Mouse (Mus musculus) T-helper 17 cell (primary cell): ENCODE data around the gene Tmem200a.

Experiments used
- in situ Hi-C, 2 experiments: fragments of 300-600 bp; cut with MboI, MseI; formaldehyde crosslinking; loops; 1 replicate in 1 of 2; 2 replicates in 1 of 2; pipeline ENCODE4 v1.15.1; 2025; ENCODE audit warnings: high pct_unique_total_duplicates in 2 of 2

Gene Tmem200a

DNA sequence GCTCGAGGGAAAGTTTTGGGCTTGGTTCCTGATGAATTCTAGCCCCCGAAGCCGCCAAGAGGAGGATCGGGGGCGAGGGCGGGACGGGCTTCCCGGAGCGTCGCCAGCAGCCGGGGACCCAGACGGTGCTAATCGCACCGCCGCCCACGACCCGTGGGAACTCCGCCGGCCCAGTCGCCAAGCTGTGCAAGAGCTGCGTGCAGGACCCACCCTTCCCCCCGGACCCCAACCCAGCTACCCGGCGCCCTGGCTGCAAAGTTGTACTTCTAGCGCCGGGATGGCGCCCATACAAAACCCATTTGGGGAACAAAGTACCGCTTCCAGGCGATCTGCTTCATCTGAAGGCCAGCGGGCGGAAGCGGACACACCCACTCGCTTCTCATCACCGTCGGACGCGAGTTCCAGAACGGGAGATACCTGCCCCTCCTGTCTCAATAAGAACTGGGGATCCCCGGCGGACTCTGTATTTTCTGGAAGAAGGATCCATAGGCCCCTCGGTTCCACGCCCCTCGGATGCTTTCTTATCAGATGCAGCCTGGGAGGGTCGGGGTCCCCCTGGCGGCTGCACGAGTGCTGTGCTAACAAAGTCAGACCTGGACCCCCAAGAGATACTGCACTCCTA is at the start of gene Tmem200a:
Gene Tmem200a, minus strand, starts transcription at position 532 of the 622 bp plus-strand sequence.
- in situ Hi-C loops = no loop called here

GRCm38 (mm10) chr10:26119822-26120183 is 41.0 kb upstream of the Tmem200a start:
- in situ Hi-C loops = no loop called here

GRCm38 (mm10) chr10:26119067-26119821 is 40.4 kb upstream of the Tmem200a start:
- in situ Hi-C loops = no loop called here

DNA sequence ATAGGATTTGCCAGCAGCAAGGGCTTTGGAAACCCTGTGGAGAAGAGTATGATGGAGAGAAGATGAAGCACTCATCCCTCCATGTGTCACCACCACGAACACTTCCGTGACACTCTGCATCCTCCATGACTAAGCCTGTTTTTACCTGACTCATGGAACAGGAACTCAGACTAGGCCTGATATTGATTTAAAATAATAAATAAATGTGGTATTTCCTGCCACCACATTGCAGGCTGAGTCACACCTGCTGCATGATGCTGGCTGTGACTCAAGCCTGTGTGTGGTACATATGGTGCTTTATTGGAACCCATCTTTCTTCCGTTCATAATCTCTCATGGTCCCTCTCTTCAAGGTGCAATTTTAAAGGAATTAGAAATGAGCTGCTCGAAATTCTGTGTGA is 35.6 kb upstream of the Tmem200a start:
- in situ Hi-C loops = no loop called here

- in situ Hi-C loops = no loop called here
Measured at GRCm38 (mm10) chr10:26103330-26103982, 24.6 kb upstream of the Tmem200a start.

DNA sequence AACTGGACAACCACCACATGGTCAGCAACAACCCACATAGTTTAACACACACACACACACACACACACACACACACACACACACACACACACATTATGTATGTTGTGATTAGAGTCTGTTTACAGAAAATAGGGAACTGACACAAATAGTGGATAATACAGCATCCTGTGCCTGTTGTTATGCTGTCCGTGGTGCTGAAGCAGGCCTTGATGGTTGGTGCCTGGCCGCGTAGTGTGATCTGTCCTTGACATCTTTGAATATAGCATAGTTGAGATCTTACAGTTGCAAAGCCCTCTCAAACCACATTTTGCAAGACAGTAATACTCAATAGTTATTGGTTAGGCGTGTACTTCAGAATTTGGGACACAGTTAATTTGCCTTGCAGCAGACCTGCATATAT is 3.2 kb upstream of the Tmem200a start:
- in situ Hi-C loops = no loop called here

DNA sequence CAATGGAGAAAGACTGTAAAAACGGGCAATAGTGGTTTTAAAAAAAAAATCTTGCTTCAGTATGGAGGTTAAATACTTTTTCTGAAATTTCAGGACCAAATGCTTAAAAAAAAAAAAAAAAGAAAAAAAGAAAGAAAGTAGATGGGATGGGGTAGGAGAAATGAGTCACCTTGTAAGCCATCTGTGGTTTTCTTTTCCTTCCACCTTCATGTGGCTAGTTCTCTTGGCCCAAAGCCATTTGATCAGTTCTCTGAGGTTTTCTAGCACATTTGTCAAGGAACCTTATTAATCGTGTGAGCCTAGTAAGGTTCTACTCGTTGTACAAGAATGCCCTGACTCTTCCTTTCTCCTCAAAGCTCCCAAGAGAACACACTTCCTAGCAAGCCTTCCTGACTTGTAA is 826 bp upstream of the Tmem200a start:
- in situ Hi-C loops = no loop called here

DNA sequence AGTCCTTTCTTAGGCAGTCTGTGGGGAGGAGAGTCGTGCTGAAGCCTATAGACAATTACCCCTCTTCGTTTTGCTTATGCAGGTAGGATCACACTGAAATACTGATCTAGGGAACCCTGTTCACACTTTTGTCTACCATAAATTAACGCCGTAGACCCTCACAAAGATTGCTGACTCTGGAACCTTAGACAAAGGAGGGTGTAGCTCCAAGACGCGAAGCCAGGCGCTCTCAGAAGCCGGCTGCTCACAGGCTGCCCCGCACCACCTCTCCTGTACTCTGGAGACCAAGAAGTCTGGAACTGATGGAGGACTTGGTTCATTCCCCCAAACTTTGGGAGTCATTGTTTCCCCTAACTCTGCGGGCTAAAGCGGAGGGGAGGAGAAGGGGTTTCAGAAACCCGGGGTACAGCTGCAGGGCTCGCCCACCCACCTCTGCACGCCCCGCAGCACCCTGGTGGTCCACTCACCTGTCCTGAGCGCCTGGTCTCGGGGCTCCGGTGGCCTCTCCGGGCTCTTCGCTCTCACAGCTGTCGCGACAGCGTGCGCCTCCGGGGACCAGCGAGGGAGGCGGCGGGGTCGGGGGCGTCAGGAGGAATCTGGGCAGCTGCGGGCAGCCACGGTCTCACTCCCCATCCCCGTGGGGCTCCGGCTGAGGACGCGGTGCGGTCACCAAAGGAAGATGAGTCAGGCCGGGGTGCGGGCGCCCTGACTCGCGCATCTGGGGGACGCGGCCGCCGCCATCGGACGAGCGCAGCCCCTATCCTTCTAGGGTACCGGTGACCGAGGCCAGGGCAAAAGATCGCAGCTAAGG is 976 bp downstream of the Tmem200a start, which contains the start of gene Gm9767:
Gene Gm9767, plus strand, starts transcription at position 585 of the 811 bp plus-strand sequence.
- in situ Hi-C loops = no loop called here

DNA sequence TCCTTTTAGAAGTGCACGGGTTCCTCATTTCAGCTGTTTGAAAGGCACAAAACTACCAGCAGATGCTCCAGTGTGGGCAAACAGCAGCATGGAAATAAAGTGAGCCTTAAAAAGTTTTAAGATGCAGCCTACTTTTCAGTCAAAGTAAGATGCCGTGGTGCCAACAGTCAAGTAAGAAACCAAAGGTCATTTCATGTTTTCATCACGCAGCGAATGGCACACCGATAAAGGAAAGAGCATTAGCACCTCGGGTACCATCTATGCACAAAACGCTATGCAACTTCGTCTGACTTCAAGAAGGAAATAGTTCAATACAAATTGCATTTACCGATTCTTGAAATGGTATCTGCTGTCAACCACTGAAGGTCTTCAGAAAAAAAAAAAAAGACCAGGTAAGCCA is 1.9 kb downstream of the Tmem200a start:
- in situ Hi-C loops = no loop called here

DNA sequence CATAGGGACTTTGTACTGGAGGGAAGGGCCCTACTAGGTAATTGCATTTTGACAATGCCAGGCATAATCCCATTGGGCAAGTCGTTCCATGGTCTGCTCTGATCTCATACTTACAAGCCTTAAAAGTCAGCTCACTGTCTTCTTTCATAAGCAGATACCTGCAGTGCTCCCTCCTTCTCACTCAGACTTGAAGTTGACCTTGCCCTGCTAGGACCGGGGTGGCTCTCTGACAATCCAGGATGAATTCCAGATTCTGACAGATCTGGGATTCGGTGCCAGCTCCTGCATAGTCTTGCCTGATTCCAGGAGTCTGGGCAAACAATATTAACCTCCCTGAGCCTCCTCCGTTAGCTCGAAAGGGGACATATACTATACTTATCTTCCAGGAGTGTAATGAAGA is 6.9 kb downstream of the Tmem200a start:
- in situ Hi-C loops = no loop called here

DNA sequence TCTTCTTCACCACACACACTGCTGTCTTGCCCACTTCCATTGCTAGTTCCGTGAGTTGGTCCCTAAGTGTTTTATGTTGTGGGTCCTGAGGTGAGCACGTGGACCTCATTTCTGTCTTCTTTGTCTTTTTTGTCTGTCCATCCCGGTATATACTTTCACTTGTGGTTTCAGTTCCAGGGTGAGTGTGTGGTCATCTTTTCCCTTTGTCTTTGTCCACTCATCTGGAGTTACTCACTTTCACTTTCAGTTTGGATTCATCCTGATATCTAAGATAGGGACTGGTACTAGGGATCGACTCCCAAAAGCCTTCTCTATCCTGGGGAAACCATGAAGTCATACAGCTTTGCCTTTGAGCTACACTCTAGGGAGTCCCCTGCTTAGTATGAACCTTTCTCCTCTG is 15.8 kb downstream of the Tmem200a start:
- in situ Hi-C loops = no loop called here

- in situ Hi-C loops = no loop called here
Measured at GRCm38 (mm10) chr10:26059662-26060307, 19.1 kb downstream of the Tmem200a start.

GRCm38 (mm10) chr10:26051177-26051576 is 27.7 kb downstream of the Tmem200a start:
- in situ Hi-C loops = no loop called here

DNA sequence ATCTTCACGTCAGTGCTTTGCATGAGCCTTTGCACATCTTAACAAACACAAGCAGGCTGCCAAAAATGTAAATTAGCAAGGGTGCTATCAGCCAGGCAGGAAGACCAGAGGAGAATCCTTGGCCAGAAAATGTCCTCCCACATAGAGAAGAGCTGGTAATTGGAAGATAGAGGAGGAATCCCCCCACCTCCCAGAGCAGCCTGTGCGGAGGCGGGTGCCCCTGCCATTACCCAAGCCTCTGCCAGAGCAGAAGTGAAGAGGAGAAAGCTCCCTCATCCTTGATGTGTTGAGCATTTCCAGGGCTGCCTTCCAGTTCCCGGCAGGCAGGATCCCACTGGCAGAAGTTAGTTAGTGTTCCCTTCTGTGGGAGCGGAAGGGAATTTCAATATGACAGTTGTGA is 43.9 kb downstream of the Tmem200a start:
- in situ Hi-C loops = no loop called here

DNA sequence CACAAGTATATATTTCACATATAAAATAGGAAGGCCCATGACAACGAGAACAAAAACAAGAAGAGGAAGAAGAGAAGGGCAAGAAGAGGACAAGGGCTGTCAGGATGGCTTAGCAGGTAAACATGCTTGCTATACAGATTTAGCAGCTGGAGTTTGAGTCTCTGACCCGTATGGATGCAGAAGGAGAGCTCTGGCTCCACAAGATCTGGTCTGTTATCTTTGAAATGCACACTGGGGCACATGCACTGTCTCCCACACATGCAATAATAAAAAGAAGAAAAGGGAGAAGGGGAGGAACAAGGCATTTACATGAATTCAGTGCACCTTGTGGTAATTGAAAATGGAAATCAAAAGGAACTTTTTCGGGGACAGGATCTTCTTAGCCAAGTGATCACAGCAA is 60.1 kb downstream of the Tmem200a start:
- in situ Hi-C loops = no loop called here

DNA sequence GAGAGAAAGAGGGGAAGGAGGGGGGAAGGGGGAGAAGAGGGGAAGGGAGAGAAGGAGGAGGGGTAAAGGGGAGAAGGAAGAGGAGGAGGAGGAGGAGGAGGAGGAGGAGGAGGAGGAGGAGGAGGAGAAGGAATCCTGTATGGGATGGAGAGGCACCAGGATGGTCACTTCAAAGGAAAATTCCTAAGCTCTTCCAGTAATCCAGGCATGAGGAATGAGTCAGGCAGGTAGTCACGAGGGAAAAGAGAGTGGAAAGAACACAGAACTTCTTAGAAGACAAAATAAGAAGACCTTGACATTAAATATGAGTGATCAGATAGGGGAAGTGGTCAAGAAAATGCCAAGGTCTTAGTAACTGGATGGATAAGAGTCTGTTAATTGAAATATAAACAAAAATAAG is 64.6 kb downstream of the Tmem200a start:
- in situ Hi-C loops = no loop called here

GRCm38 (mm10) chr10:26008948-26009347 is 69.9 kb downstream of the Tmem200a start:
- in situ Hi-C loops = no loop called here

GRCm38 (mm10) chr10:26005471-26005870 is 73.4 kb downstream of the Tmem200a start:
- in situ Hi-C loops = no loop called here

GRCm38 (mm10) chr10:26000893-26001292 is 78.0 kb downstream of the Tmem200a start:
- in situ Hi-C loops = no loop called here

- in situ Hi-C loops = no loop called here
Measured at GRCm38 (mm10) chr10:25999291-25999930, 79.4 kb downstream of the Tmem200a start.

- in situ Hi-C loops = loop anchor here in 1 of 2 experiments (10.0 kb wide), 1 partner anchor 989 kb away; no protein-coding TSS in a partner anchor
Measured at GRCm38 (mm10) chr10:25984056-25984455, 94.8 kb downstream of the Tmem200a start.
